Mouse (Mus musculus): ENCODE measurements at regions not wholly inside any gene's neighbourhood (a gene's known extent, or its start where the extent isn't known, plus 50 kb on each side); places are given as distances from the start of the nearest gene placed in this dataset.

- peak in 1 of 2 experiments; percentile 49 for DNase-seq
Measured at GRCm38 (mm10) chr10:111695918-111696760, 190.1 kb downstream of the Phlda1 start.

GRCm38 (mm10) chr10:111696987-111697386, 190.9 kb downstream of the Phlda1 start:
- no peak for DNase-seq

DNA sequence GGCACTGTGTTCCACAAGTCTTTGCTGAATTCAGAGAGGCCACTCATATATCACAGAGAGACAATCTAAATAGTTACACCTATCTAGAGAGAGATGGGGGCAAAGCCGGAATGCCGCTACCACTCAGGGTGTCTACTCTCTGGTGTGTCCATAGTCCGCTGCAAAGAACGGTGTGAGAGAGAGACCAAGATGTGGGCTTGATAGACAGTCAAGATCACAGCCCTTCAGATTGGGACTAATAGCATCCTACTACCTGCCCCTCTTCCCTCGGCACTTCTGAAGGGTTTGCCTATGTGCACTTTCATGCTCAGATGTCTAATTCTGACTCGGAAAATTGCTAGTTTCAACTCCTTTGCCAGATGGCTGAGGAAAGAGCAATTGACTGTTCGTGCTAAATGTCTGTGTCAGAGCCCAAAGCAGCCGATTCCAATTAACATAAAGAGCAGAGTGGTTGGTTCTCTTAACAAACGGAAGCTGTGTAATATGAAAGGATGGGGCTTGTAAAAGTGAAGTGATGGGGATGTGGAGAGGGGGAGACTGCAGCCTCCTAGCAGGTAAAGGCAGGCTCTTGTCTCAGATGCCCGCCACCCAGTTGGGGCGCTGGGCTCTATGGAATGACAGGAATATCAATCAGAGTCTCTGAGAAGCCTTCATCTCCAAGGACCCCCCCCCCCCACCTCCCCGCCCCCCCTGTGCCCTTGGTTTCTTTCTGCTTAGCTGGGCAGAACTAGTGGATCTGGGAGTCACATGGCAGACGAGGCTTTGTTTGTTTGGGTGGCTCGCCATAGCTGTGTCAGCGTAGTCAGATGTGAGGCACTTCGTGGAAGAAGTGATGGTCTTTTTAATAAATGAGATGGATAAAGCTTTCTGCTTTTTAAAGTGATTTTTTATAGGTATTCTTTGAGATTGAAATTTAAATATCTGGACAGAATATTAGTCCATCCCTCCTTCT, 193.7 kb downstream of the Phlda1 start:
- DNase-seq: no peak

DNA sequence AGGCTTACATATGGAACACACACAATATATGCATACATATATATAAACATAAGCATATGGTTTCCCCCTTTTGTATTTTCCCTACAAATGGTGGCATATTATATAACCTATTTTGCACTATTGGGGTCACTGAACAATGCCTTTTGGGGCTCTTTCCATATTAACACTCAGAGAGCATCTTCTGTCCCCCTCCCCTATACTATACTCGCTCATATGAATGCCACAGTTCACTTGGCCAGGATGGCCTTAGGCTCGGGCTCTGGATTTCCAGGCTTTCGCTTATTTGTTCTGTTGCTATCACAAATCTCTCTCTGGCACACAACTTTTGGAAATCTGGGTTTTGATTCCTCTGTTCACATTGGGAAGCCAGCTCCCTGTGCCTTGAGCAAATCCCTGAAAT, 194.5 kb downstream of the Phlda1 start:
- no peak for DNase-seq

GRCm38 (mm10) chr10:111701138-111701537, 195.1 kb downstream of the Phlda1 start:
- DNase-seq: no peak

DNA sequence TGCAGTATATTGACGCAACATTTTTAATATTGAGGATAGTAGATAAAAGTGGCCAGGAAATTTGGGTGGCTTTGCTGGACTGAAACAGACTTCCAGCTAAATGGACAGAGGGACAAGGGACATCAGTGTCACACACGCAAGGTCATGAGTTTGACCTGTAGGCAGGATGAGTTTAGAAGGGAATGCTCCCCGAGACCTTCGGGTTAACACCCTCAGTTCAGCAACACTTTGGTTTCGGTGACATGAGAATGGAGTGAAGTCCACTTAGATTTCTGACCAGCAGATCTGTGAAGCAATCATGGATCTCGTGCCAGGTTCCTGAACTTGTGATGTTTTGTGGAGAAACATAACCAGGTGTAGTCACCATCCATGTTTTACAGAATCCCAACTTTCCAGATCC, 196.3 kb downstream of the Phlda1 start:
- no peak for DNase-seq

DNA sequence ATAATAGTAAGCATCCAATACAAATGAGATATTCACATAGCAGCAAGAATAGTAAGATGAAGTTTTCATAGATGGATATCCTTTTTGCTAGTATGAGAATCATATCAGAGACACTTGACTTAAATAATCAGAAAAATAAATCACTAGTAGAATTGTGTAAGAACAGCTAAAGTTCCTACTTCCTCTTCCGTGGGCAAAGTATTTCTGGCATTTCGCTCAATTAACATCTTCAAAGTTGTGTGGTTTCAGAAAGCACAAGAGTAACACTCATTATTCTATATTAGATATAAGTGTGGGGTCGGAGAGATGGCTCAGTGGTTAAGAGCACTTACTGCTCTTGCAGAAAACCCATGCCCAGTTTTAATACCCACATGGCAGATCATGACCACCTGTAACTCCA, 197.4 kb downstream of the Phlda1 start:
- no peak for DNase-seq

DNA sequence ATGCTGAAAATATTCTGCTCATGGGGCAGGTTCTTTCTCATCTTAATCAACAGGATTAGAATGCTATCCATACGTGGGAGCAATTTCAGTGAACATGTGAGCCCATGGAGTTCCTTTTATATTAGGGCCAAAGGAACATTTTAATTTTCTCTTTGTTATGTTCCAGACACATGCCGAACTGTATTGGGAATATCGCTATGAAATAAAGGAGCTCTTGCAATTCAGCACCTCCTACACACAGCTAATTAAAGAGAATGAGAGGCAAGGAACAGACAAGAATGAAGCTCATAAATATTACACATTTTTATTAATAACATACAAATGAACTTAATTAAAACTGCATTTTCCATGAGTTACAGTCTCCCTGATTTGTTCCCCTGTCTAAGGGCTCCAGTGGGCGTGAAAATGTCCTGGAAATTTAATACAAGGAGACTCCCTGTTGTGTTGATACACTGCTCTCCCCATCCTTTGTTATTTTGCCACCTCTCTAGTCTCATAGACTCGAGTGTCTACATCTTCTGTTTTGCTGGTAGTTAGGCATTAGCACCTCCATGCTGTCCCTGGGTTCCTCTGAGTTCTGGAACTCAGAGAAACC, 205.5 kb downstream of the Phlda1 start:
- no peak for DNase-seq

DNA sequence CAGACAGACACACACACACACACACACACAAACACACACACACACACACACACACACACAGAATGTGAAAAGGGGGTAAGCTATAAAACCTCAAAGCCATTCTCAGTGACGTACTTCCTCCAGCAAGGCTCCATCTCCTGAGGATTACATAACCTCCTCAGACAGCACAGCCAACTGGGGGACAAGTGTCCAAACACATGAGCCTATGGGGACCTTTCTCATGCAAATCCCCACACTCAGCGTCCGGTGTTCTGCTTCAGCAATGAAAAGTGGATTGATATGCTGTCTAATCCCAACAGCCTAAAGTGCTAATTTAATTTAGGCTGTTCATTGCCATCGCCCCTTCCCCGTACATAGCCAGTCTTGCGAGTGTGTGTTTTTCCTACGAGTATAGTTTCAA, 206.9 kb downstream of the Phlda1 start:
- DNase-seq: no peak

- DNase-seq: no peak
Measured at GRCm38 (mm10) chr10:111713676-111714075, 207.6 kb downstream of the Phlda1 start.

DNA sequence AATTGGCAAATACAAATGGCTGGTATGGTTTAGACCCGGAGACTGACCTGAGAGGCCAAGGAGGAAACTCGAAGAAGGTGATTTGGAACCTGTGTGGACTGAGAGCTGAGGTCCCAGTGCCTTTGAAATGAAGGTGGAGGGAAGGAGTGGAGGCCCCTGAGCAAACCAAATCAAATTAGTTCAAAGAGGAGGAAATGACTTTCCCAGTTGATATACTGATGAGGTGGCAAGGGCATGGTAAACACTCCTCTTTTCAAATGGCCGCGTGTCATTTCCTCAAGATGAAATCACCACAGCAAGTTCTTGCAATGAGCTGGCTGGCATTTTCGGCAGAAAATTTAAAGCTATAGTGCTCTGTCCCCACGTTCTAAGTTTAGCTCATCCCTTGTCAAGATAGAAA, 209.1 kb downstream of the Phlda1 start:
- no peak for DNase-seq

GRCm38 (mm10) chr10:111719632-111720031, 213.5 kb downstream of the Phlda1 start:
- DNase-seq: peak; percentile 46 to 53

DNA sequence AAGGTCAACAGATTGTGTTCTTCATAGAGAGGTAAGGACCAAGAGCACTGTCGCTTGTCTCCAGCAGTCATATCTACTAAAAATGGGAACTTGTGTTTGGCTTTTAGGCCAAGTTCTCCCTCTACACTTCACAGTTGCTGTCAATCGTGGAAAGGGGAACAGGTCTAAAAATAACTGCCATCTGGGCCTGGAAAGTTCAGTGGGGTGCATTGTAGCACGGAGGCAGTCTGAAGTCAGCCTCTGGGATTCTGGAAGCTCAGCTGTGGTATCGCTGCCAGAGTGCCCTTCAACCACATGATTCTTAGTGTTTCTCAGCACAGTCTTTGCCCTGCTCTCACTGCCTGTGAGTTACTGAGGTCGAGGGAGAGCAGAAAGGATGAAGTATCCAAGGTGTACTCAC, 215.0 kb downstream of the Phlda1 start:
- DNase-seq: no peak

DNA sequence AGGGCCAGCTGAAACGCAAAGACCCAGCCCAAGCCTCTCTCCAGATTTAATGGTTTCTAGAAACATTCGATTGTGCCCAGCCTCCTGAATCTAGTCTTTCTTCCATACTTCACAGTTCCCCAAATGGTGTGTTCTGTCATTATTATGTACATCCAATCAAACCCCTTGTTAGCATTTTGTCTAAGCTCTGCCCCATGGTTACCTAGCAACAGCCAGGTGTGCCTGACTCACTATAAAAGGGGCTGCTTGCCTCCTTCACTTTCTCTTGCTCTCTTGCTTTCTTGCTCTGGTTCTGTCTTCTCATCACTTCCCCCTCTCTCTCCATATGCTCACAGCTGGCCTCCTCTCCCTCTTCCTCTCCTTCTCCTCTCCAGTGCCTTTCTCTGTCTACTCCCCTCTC, 217.8 kb downstream of the Phlda1 start:
- no peak for DNase-seq

GRCm38 (mm10) chr10:111724574-111725414, 218.7 kb downstream of the Phlda1 start:
- DNase-seq: no peak

DNA sequence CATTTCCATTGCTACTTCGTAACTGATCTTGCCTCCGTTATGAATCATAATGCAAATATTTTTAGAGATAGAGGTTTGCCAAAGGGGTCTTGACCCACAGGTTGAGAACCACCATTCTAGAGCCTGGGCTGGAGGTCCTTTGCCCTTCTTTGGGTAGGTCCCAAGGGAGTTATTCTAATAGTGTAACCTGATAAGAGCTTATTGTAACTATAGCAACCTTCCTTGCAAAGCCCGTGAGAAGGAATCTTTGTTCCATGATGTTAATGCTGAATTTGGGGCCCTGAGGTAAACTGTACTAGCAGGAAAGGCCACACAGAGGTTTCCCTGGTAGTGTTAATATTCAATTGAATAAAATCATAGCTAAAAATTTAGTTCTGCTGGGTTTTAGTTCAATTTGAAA, 229.9 kb downstream of the Phlda1 start:
- no peak for DNase-seq

- no peak for DNase-seq
Measured at GRCm38 (mm10) chr10:111739471-111740138, 232.9 kb upstream of the Krr1 start.

DNA sequence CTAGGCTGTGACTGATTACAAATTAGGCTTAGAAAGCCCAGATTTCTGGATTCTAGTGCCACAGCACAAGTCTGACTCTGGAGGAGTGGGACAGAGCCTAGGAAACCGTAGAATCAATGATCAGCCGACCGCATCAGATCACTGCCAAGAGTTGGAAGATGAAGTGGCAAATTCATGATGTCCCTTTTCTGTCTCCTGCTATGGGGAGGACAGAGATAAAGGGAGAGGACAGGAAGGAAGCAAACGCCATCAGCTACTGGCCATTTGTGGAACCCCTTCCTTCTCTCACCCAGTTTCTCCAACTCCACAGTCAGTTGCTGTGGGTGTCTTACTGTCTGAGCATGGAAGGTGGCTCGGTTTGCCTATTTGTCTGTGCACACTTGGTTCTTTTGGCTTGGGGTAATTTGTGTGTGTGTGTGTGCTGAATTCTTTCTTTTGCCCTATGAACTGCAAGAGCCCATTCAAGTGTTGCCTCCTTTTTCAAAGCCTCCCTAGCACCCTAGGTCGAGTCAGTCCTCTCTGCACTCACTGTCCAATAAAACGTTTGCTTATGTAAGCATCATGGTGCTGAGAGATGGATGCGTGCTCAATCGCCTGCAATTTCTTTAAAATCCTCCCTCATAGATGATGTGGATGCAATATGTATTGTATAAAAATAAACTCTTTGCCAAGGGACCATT, 231.7 kb upstream of the Krr1 start:
- DNase-seq: no peak

- DNase-seq: no peak
Measured at GRCm38 (mm10) chr10:111741301-111741945, 231.0 kb upstream of the Krr1 start.

- no peak for DNase-seq
Measured at GRCm38 (mm10) chr10:111743291-111743690, 229.2 kb upstream of the Krr1 start.

GRCm38 (mm10) chr10:111745116-111745515, 227.3 kb upstream of the Krr1 start:
- DNase-seq: no peak

Measured in kidney, postnatal 25 days (tissue).